Mouse (Mus musculus): Measurements from ENCODE around the gene Cdc25a. TPM values are rescaled to one million over a fixed set of nuclear protein-coding genes. Genes with fewer than 3 reads are reported as not detected.

Gene Cdc25a
- 3.3 and 3.7 TPM in 2 replicates for polyA plus RNA-seq (2012; rRNA removed)

DNA sequence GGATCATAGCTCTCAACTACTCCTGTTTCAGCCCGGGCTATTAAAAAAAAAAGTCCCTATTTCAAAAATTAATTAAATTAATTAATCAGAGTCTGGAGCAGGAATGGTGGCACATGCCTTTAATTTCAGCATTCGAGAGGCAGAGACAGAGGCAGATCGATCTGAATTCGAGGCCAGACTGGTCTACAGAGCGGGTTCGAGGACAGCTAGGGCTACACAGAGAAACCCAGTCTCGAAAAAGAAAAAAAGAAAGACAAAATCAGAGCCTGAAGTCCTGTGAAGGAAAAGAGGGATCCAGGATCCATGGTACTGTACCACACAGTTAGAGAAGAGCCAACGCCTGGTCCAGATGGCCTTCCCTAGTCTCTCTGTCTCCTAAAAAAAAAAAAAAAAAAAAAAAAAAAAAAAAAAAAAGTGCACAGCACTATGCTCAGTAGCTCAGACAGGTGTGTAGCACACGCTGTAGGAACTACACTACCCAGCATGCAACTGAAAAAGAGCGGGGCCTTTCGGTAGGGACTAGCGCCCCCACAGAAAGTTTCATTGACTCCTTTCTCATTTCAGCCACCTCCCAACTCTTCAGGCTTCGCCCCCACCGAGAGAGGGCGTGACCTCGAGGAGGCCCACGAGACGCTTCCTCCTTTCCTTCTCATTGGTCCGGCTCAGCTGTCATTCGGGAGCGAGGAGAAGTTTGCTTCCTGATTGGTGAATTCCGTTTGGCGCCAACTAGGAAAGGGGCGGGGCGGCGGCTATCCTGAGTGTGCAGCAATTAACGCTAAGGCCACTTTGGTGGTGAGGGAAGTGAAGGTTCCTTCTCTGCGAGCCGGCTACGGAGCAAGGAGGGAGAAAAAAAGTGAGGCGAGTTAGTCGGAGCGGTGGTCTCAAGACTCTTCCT lies at the start of gene Cdc25a:
TSS of gene Cdc25a (plus strand) at position 783 of the 895 bp plus-strand sequence.
- TF ChIP-seq POLR2A (IDR thresholded peaks at IDR 0.05; ENCODE audit: borderline replicate concordance, extremely low read depth, low read depth, low read length) (peak; percentile 14; the same call in 1 of the 2 replicates), CTCF (IDR thresholded peaks at IDR 0.05; ENCODE audit: insufficient read depth, low read length) (peak; percentile 26; the same call in 1 of the 2 replicates)
- 5% methylated on average over 33 of the region's 33 CpGs for WGBS
- peak; percentile 98 for DNase-seq
- peak within 1 kb of the TSS; percentile 87 for H3K4me3 ChIP-seq (replicated peaks; ENCODE audit: extremely low read depth, low read depth, low read length)
- 0 out of 2 replicates have a peak, but pooled peaks cover 2% of the 10 kb centered on the region for H3K4me1 ChIP-seq (ENCODE audit: control insufficient read depth, insufficient read depth, low read length)

DNA sequence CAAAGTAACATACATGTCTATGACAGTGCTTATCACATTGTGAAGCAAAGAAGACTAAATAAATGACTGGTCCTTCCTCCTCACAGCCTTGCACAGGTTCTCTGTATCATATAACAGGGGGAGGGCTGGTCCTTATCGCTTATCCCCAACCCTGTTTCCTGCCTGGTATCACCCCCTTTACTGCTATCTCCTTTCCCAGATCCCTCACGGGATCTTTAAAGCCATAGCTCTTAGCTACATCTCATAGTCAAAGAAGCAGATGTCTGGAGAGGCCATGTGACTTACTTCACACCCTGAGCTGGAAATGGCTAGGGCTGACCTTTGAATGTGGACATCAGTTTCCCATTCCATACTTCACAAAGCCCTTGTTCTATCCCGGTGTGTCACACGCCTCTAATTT lies 49.6 kb upstream of the Cdc25a start:
- no peaks in the 10 kb centered on the region for H3K4me1 ChIP-seq (ENCODE audit: control insufficient read depth, insufficient read depth, low read length)
- WGBS: 41% methylated on average over 4 of the region's 4 CpGs
- H3K4me3 ChIP-seq (replicated peaks; ENCODE audit: extremely low read depth, low read depth, low read length): no peak overlapping the region
- no peak for TF ChIP-seq POLR2A (IDR thresholded peaks at IDR 0.05; ENCODE audit: borderline replicate concordance, extremely low read depth, low read depth, low read length)
- no peak for TF ChIP-seq CTCF (IDR thresholded peaks at IDR 0.05; ENCODE audit: insufficient read depth, low read length)
- no peak for DNase-seq

DNA sequence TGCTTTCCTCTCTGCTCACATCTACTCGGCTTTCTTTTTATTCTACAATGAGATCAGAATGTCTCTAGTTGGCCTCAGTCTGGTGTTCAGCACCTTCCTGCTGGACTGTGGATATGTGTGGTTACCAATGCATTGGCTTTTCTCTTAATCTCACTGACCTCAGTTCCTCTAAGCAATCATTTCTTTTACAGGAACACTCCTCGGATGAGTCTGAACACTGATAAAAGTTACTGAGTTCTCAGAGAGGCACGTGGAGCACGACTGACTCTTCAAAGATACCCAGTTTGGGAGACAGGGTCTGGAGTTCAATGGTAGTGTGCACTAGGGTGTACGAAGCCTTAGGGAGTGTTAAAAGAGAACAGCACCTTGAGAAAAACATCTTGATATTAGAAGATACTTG lies 49.2 kb upstream of the Cdc25a start:
- DNase-seq: no peak
- 60% methylated on average over 5 of the region's 5 CpGs for WGBS
- TF ChIP-seq CTCF (IDR thresholded peaks at IDR 0.05; ENCODE audit: insufficient read depth, low read length): no peak
- no peak overlapping the region for H3K4me3 ChIP-seq (replicated peaks; ENCODE audit: extremely low read depth, low read depth, low read length)
- H3K4me1 ChIP-seq (ENCODE audit: control insufficient read depth, insufficient read depth, low read length): no peaks in the 10 kb centered on the region

DNA sequence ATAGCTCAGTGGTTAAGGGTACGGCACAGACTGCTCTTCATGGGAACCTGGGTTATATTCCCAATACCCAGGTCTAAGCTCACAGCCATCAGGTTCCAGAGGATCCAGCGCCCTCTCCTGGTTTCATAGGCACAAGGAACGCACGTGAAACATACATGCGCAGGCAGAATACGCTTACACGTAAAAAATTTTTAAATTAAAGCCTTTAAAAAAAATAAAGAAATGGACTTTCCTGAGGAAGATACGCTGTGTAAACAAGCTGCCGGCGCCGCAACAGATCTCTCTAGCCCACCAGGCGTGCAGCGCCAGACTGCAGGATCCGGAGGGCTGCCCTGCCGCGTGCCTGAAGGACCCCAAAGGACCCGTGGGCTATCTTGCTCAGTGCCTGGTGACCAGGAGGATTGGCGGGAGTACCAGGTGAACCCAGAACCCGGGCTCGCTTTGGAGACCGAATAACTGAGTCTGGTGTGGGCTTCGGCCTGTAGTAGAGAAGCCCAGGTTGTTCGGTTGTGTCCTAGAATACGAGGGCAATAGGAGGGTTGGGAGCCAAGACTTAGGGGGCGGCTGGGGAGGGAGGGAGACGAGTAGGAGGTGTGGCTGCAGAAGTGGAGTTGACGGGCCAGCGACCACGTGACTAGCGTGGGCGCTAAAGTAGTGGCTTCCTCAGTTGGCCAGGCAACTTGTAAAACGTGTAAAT lies 42.8 kb upstream of the Cdc25a start, which contains the start of gene Nme6:
TSS of gene Nme6 (plus strand) at position 359 of the 697 bp plus-strand sequence.
- Histone ChIP-seq H3K4me1 (ENCODE audit: control insufficient read depth, insufficient read depth, low read length) (peaks cover 9% of the 10 kb centered on the region), H3K4me3 (replicated peaks; ENCODE audit: extremely low read depth, low read depth, low read length) (peak within 1 kb of the TSS; percentile 99)
- TF ChIP-seq POLR2A (IDR thresholded peaks at IDR 0.05; ENCODE audit: borderline replicate concordance, extremely low read depth, low read depth, low read length) (peak; percentile 62; the same call in 1 of the 2 replicates), CTCF (IDR thresholded peaks at IDR 0.05; ENCODE audit: insufficient read depth, low read length) (peak; percentile 77)
- peak; percentile 87 for DNase-seq
- under 1% methylated on average over 32 of the region's 32 CpGs for whole genome bisulfite sequencing

DNA sequence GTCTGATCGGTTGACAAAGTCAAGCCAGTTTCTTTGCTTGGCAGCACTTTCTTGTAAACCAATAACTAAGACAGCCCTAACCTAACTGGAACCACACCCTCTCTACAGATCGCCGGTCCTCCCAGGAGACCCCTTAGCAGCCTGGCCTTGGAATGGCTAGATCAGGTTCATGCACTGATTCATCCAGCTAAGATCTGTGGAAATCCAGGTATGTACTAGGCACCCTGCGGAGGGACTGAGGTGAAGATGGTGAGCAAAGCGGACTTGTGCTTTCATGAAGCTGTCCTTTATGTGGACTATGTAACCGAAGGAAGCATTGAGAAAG lies 42.3 kb upstream of the Cdc25a start:
- Histone ChIP-seq H3K4me1 (ENCODE audit: control insufficient read depth, insufficient read depth, low read length) (peaks cover 9% of the 10 kb centered on the region), H3K4me3 (replicated peaks; ENCODE audit: extremely low read depth, low read depth, low read length) (peak overlapping the region; percentile 99)
- WGBS: 5% methylated on average over 6 of the region's 6 CpGs
- TF ChIP-seq CTCF (IDR thresholded peaks at IDR 0.05; ENCODE audit: insufficient read depth, low read length) (no peak), POLR2A (IDR thresholded peaks at IDR 0.05; ENCODE audit: borderline replicate concordance, extremely low read depth, low read depth, low read length) (no peak)
- no peak for DNase-seq

DNA sequence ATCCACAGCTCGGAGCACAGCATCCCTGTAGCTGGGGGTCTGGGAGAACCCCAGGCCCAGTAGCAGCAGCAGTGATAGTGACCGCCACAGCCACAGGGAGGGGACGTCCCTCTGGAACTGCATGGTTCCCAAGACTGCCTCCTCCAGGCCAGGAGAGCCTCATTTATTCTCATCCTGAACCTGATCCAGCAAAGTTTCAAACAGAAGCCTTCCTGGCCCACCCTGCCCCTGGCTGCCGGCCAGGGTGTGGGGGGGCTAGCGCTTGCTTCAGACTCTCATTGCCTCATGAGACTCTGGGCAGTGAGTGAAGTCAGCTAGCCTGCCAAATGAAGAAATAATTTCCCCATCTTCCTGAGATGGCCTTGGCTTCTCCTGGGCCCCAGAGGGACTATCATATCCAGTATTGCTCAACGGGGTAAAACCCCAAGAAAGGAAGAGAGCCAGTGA lies 26.0 kb upstream of the Cdc25a start, which contains the start of gene Camp:
TSS of gene Camp (minus strand) at position 306 of the 447 bp plus-strand sequence.
- DNase-seq: peak; percentile 11
- Histone ChIP-seq H3K4me3 (replicated peaks; ENCODE audit: extremely low read depth, low read depth, low read length) (no peak within 1 kb of the TSS), H3K4me1 (ENCODE audit: control insufficient read depth, insufficient read depth, low read length) (no peaks in the 10 kb centered on the region)
- TF ChIP-seq CTCF (IDR thresholded peaks at IDR 0.05; ENCODE audit: insufficient read depth, low read length) (no peak), POLR2A (IDR thresholded peaks at IDR 0.05; ENCODE audit: borderline replicate concordance, extremely low read depth, low read depth, low read length) (no peak)
- 29% methylated on average over 6 of the region's 6 CpGs for WGBS

DNA sequence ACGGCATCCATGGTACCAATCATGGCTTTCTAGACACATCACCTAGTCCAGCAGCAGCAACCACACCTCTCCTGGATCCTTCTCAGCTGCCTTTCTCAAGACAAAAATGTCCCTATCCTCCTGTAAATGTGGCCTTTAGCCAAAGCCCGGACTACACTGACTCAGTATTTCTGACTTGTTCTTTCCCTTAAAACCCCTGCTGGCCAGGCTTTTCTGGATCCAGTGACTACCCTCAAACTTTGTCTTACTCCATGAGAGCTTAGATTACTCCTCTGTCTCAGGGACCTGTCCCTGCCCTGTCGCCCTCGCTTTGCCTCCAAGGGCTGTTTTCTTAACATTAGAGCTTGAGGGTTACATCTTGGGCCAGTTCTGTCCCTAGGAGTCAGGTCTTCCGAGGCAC lies 25.3 kb upstream of the Cdc25a start:
- Histone ChIP-seq H3K4me1 (ENCODE audit: control insufficient read depth, insufficient read depth, low read length) (no peaks in the 10 kb centered on the region), H3K4me3 (replicated peaks; ENCODE audit: extremely low read depth, low read depth, low read length) (no peak overlapping the region)
- TF ChIP-seq POLR2A (IDR thresholded peaks at IDR 0.05; ENCODE audit: borderline replicate concordance, extremely low read depth, low read depth, low read length): no peak
- no peak for TF ChIP-seq CTCF (IDR thresholded peaks at IDR 0.05; ENCODE audit: insufficient read depth, low read length)
- no peak for DNase-seq
- 82% methylated on average over 5 of the region's 5 CpGs for WGBS

DNA sequence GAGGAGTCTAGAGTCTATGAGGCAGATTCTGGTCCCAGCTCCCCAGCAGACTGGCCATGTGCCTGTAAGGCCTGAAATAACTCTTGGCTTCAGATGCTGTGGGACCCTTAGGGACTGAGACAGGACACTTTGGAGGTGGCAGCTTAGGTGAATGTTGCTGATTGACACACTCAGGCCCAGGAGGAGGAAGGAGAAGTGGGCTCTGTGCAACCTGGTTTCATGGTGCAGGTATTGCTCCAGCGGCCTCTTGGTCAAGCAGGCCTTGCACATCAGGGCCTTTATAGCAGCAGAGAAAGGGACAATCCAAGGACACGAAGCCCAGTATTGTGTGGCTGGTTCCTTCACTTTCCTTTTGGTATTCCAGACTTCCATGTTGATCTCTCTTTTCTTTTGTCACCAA lies 21.0 kb upstream of the Cdc25a start:
- Histone ChIP-seq H3K4me3 (replicated peaks; ENCODE audit: extremely low read depth, low read depth, low read length) (no peak overlapping the region), H3K4me1 (ENCODE audit: control insufficient read depth, insufficient read depth, low read length) (no peaks in the 10 kb centered on the region)
- no peak for DNase-seq
- TF ChIP-seq POLR2A (IDR thresholded peaks at IDR 0.05; ENCODE audit: borderline replicate concordance, extremely low read depth, low read depth, low read length) (no peak), CTCF (IDR thresholded peaks at IDR 0.05; ENCODE audit: insufficient read depth, low read length) (no peak)
- WGBS: 80% methylated on average over 2 of the region's 2 CpGs

DNA sequence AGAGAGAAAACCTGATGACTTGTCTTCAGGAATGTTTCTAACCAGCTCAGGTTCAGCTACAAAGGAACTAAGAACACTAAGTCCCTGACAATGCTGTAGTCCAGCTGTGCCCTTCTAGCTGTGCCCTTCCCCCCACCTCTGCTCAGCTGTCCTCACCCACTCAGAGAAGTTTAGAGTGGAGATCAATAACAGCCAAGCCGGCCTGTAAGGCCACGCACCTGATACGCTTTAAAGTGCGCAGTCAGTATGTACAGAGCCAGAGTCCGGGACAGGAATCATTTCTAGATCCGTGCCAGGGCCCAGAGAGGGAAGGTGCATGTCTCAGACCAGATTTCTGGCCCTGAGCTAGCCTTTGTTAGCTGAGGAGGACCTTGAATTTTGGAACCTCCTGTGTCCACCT lies 19.4 kb upstream of the Cdc25a start:
- Histone ChIP-seq H3K4me3 (replicated peaks; ENCODE audit: extremely low read depth, low read depth, low read length) (no peak overlapping the region), H3K4me1 (ENCODE audit: control insufficient read depth, insufficient read depth, low read length) (no peaks in the 10 kb centered on the region)
- DNase-seq: no peak
- 72% methylated on average over 6 of the region's 6 CpGs for WGBS
- TF ChIP-seq CTCF (IDR thresholded peaks at IDR 0.05; ENCODE audit: insufficient read depth, low read length): no peak
- TF ChIP-seq POLR2A (IDR thresholded peaks at IDR 0.05; ENCODE audit: borderline replicate concordance, extremely low read depth, low read depth, low read length): no peak
